Mouse (Mus musculus) bone marrow, adult 2 months (tissue): ENCODE measurements around the gene Herc4.

Experiments
- CTCF ChIP-seq: fragments of 200-500 bp; IDR thresholded peaks from 2 replicates; pipeline ENCODE4 v1.5.1; 2011; ENCODE audit warnings: low read length, control low read depth; ENCODE audit not compliant: control insufficient read depth, insufficient read depth
- POLR2A ChIP-seq: fragments of 200-500 bp; IDR thresholded peaks from 2 replicates; pipeline ENCODE4 v1.6.1; 2011; ENCODE audit warnings: low read depth, mild to moderate bottlenecking, control low read depth, low read length, borderline replicate concordance; ENCODE audit not compliant: control insufficient read depth

DNA sequence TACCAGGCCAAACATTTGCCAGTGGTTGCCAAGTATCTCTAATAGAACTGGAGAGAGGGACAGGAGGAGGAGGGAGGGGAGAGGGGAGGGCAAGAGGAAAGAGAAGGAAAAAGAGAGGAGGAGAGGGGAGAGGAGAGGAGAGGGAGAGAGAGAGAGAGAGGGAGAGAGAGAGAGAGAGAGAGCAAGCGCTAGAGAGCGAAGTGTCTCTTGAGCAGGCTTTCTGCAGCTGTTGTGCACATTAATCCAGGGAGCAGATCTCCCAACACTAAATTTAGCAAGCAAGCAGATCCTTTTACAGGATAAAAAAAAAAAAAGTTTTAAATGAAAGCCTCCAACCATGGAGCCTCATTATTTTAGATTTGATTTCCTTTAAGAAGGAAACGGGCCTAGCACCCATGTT lies 40.6 kb upstream of the Herc4 start:
- no peak for TF ChIP-seq POLR2A
- no peak for TF ChIP-seq CTCF
